Mouse (Mus musculus) midbrain, embryonic 12.5 days (tissue): ENCODE data around the gene A530064D06Rik. TPM values are rescaled to one million over a fixed set of nuclear protein-coding genes. Genes with fewer than 3 reads are reported as not detected.
A peak's percentile ranks its signal among the peaks of the same experiment; 100 is the strongest.
"Not testable (repeated sequence)": the region's sequence is repeated elsewhere in the genome, so short reads cannot be mapped to it uniquely, and the experiment has no call there.

ENCODE experiments used
- ATAC-seq: fragments of 200-750 bp; cut with Nextera tagmentation; 2 replicates; pipeline ENCODE4 v1.8.0; 2017; ENCODE audit warnings: low read depth, moderate TSS enrichment, moderate library complexity; ENCODE audit not compliant: low FRiP score
- H3K27ac ChIP-seq: fragments of 300-500 bp; sonication (generic); replicated peaks from 2 replicates; pipeline ENCODE4 v1.5.1; 2016; ENCODE audit warnings: mild to moderate bottlenecking
- H3K27me3 ChIP-seq: fragments of 300-500 bp; sonication (generic); 2 replicates; pipeline ENCODE4 v1.6.1; 2016; ENCODE audit warnings: mild to moderate bottlenecking
- H3K36me3 ChIP-seq: fragments of 300-500 bp; sonication (generic); 2 replicates; pipeline ENCODE4 v1.6.1; 2016
- H3K4me1 ChIP-seq: fragments of 300-500 bp; sonication (generic); 2 replicates; pipeline ENCODE4 v1.6.1; 2016
- H3K4me2 ChIP-seq: fragments of 300-500 bp; sonication (generic); replicated peaks from 2 replicates; pipeline ENCODE4 v1.6.1; 2016; ENCODE audit warnings: mild to moderate bottlenecking, moderate library complexity
- H3K4me3 ChIP-seq: fragments of 300-500 bp; sonication (generic); 2 replicates; pipeline ENCODE4 v1.5.1; 2016; ENCODE audit warnings: mild to moderate bottlenecking
- H3K9ac ChIP-seq: fragments of 300-500 bp; sonication (generic); replicated peaks from 2 replicates; pipeline ENCODE4 v1.6.1; 2016; ENCODE audit warnings: mild to moderate bottlenecking, moderate library complexity
- H3K9me3 ChIP-seq: fragments of 300-500 bp; sonication (generic); 2 replicates; pipeline ENCODE4 v1.6.1; 2016; ENCODE audit warnings: mild to moderate bottlenecking
- WGBS: fragments of 180-500 bp; shearing (Covaris S2); methylation state at CpG from one replicate; pipeline ENCODE4 v1.1.7; 2016; 5-methylcytosine and 5-hydroxymethylcytosine counted together
- polyA plus RNA-seq: library from polyadenylated mRNA; unstranded; fragments of >200 nt; fragmentation: Nextera tagmentation; extraction: Ambion mirVana; gene quantifications from 2 replicates; pipeline ENCODE4 v1.2.1, GENCODE M21; 2016

A530064D06Rik gene
- not detected in 2 replicates for polyA plus RNA-seq

- H3K4me1 ChIP-seq, ATAC-seq, H3K4me2 ChIP-seq, H3K9ac ChIP-seq, H3K27me3 ChIP-seq, H3K9me3 ChIP-seq, H3K4me3 ChIP-seq, H3K36me3 ChIP-seq, H3K27ac ChIP-seq: not testable (repeated sequence)
- WGBS = 78% methylated on average over 2 of the region's 2 CpGs
Measured at GRCm38 (mm10) chr17:48167103-48167502, at the start of gene A530064D06Rik. TSS of gene A530064D06Rik (minus strand) at chr17:48167275.

GRCm38 (mm10) chr17:48215429-48215828 lies 48.4 kb upstream of the A530064D06Rik start:
- ATAC-seq = no peak
- Histone ChIP-seq H3K9me3 (no peaks in the 10 kb centered on the region), H3K4me3 (no peak overlapping the region), H3K4me1 (no peaks in the 10 kb centered on the region), H3K36me3 (no peaks in the 10 kb centered on the region), H3K27ac (no peak overlapping the region), H3K4me2 (no peak overlapping the region), H3K9ac (no peak overlapping the region), H3K27me3 (no peaks in the 10 kb centered on the region)
- 85% methylated on average over 1 of the region's 1 CpGs for WGBS

GRCm38 (mm10) chr17:48213511-48213910 lies 46.4 kb upstream of the A530064D06Rik start:
- Histone ChIP-seq H3K27ac (no peak overlapping the region), H3K36me3 (no peaks in the 10 kb centered on the region), H3K4me3 (no peak overlapping the region), H3K4me2 (no peak overlapping the region), H3K9me3 (no peaks in the 10 kb centered on the region), H3K9ac (no peak overlapping the region), H3K27me3 (no peaks in the 10 kb centered on the region), H3K4me1 (no peaks in the 10 kb centered on the region)
- no peak for ATAC-seq
- whole genome bisulfite sequencing = 70% methylated on average over 5 of the region's 5 CpGs

GRCm38 (mm10) chr17:48212596-48212995 lies 45.5 kb upstream of the A530064D06Rik start:
- Histone ChIP-seq H3K9me3 (no peaks in the 10 kb centered on the region), H3K4me3 (no peak overlapping the region), H3K27ac (no peak overlapping the region), H3K9ac (no peak overlapping the region), H3K4me1 (no peaks in the 10 kb centered on the region), H3K36me3 (no peaks in the 10 kb centered on the region), H3K27me3 (no peaks in the 10 kb centered on the region), H3K4me2 (no peak overlapping the region)
- 95% methylated on average over 12 of the region's 12 CpGs for WGBS
- ATAC-seq = no peak

GRCm38 (mm10) chr17:48203086-48203485 lies 36.0 kb upstream of the A530064D06Rik start:
- H3K9ac ChIP-seq = no peak overlapping the region
- no peaks in the 10 kb centered on the region for H3K36me3 ChIP-seq
- no peak for ATAC-seq
- H3K27me3 ChIP-seq = no peaks in the 10 kb centered on the region
- no peak overlapping the region for H3K4me2 ChIP-seq
- H3K4me1 ChIP-seq = no peaks in the 10 kb centered on the region
- peaks cover 20% of the 10 kb centered on the region for H3K9me3 ChIP-seq
- 95% methylated on average over 12 of the region's 12 CpGs for WGBS
- H3K27ac ChIP-seq = no peak overlapping the region
- H3K4me3 ChIP-seq = no peak overlapping the region

- no peak for ATAC-seq
- no peaks in the 10 kb centered on the region for H3K4me1 ChIP-seq
- 77% methylated on average over 2 of the region's 2 CpGs for WGBS
- no peak overlapping the region for H3K9ac ChIP-seq
- H3K27ac ChIP-seq = no peak overlapping the region
- H3K4me3 ChIP-seq = no peak overlapping the region
- no peaks in the 10 kb centered on the region for H3K9me3 ChIP-seq
- H3K27me3 ChIP-seq = no peaks in the 10 kb centered on the region
- no peaks in the 10 kb centered on the region for H3K36me3 ChIP-seq
- no peak overlapping the region for H3K4me2 ChIP-seq
Measured at GRCm38 (mm10) chr17:48192366-48192765, 25.3 kb upstream of the A530064D06Rik start.

- no peaks in the 10 kb centered on the region for H3K4me1 ChIP-seq
- no peaks in the 10 kb centered on the region for H3K27me3 ChIP-seq
- H3K9ac ChIP-seq = no peak overlapping the region
- 74% methylated on average over 5 of the region's 5 CpGs for WGBS
- H3K27ac ChIP-seq = no peak overlapping the region
- no peak overlapping the region for H3K4me2 ChIP-seq
- H3K9me3 ChIP-seq = no peaks in the 10 kb centered on the region
- H3K36me3 ChIP-seq = no peaks in the 10 kb centered on the region
- H3K4me3 ChIP-seq = no peak overlapping the region
- no peak for ATAC-seq
Measured at GRCm38 (mm10) chr17:48185252-48185651, 18.2 kb upstream of the A530064D06Rik start.

GRCm38 (mm10) chr17:48157382-48158076 lies 9.5 kb downstream of the A530064D06Rik start:
- no peak for ATAC-seq
- Histone ChIP-seq H3K36me3 (no peaks in the 10 kb centered on the region), H3K4me3 (no peak overlapping the region), H3K27me3 (no peaks in the 10 kb centered on the region), H3K4me2 (no peak overlapping the region), H3K9me3 (no peaks in the 10 kb centered on the region), H3K27ac (no peak overlapping the region), H3K4me1 (no peaks in the 10 kb centered on the region), H3K9ac (no peak overlapping the region)
- 68% methylated on average over 1 of the region's 1 CpGs for WGBS

GRCm38 (mm10) chr17:48146120-48146519 lies 21.0 kb downstream of the A530064D06Rik start, which contains the start of gene 9830107B12Rik:
TSS of gene 9830107B12Rik (minus strand) at chr17:48146268.
- Histone ChIP-seq H3K27ac (no peak within 1 kb of the TSS), H3K9ac (no peak within 1 kb of the TSS), H3K4me1 (no peaks in the 10 kb centered on the region), H3K4me2 (no peak within 1 kb of the TSS), H3K4me3 (no peak within 1 kb of the TSS), H3K9me3 (peaks cover 6% of the 10 kb centered on the region; the same call in 1 of the 2 replicates), H3K36me3 (no peaks in the 10 kb centered on the region), H3K27me3 (no peaks in the 10 kb centered on the region)
- WGBS = 92% methylated on average over 3 of the region's 3 CpGs
- no peak for ATAC-seq

GRCm38 (mm10) chr17:48132810-48133209 lies 34.3 kb downstream of the A530064D06Rik start:
- H3K9ac ChIP-seq = no peak overlapping the region
- 90% methylated on average over 2 of the region's 2 CpGs for WGBS
- H3K9me3 ChIP-seq = no peaks in the 10 kb centered on the region
- H3K36me3 ChIP-seq = no peaks in the 10 kb centered on the region
- H3K4me2 ChIP-seq = no peak overlapping the region
- H3K4me3 ChIP-seq = no peak overlapping the region
- H3K27me3 ChIP-seq = no peaks in the 10 kb centered on the region
- H3K27ac ChIP-seq = no peak overlapping the region
- H3K4me1 ChIP-seq = no peaks in the 10 kb centered on the region
- ATAC-seq = no peak

- no peak overlapping the region for H3K4me3 ChIP-seq
- ATAC-seq = no peak
- no peak overlapping the region for H3K9ac ChIP-seq
- no peak overlapping the region for H3K4me2 ChIP-seq
- no peak overlapping the region for H3K27ac ChIP-seq
- no peaks in the 10 kb centered on the region for H3K9me3 ChIP-seq
- H3K27me3 ChIP-seq = peaks cover 3% of the 10 kb centered on the region; the same call in 1 of the 2 replicates
- H3K4me1 ChIP-seq = no peaks in the 10 kb centered on the region
- 94% methylated on average over 20 of the region's 20 CpGs for WGBS
- H3K36me3 ChIP-seq = no peaks in the 10 kb centered on the region
Measured at GRCm38 (mm10) chr17:48120456-48120855, 46.6 kb downstream of the A530064D06Rik start.

GRCm38 (mm10) chr17:48119656-48120055 lies 47.4 kb downstream of the A530064D06Rik start:
- no peak overlapping the region for H3K4me2 ChIP-seq
- no peaks in the 10 kb centered on the region for H3K9me3 ChIP-seq
- ATAC-seq = peak; percentile 52; the same call in 1 of the 2 replicates
- no peak overlapping the region for H3K9ac ChIP-seq
- no peaks in the 10 kb centered on the region for H3K4me1 ChIP-seq
- no peaks in the 10 kb centered on the region for H3K36me3 ChIP-seq
- peaks cover 3% of the 10 kb centered on the region; the same call in 1 of the 2 replicates for H3K27me3 ChIP-seq
- WGBS = 23% methylated on average over 3 of the region's 3 CpGs
- H3K27ac ChIP-seq = no peak overlapping the region
- H3K4me3 ChIP-seq = no peak overlapping the region
